Mouse (Mus musculus): Measurements from ENCODE around the gene Ythdc1. TPM values are rescaled to one million over a fixed set of nuclear protein-coding genes. Genes with fewer than 3 reads are reported as not detected.

Ythdc1 gene
- polyA plus RNA-seq (2012; rRNA removed) = 1.2 and 2.3 TPM in 2 replicates

GRCm38 (mm10) chr5:86803962-86804940 lies at the start of gene Ythdc1:
TSS of gene Ythdc1 (plus strand) at chr5:86804221.

Other genes with a start within 250 kb of the Ythdc1 start
- 0.04 and 0.14 TPM in 2 replicates for gene Tmprss11f, start 171.8 kb upstream of the Ythdc1 start, polyA plus RNA-seq (2012; rRNA removed)
- gene Tmprss11b, start 127.9 kb upstream of the Ythdc1 start, polyA plus RNA-seq (2012; rRNA removed) = 0.04 TPM in 1 of 2 replicates, not detected in the other
- gene Tmprss11e, start 58.4 kb upstream of the Ythdc1 start, polyA plus RNA-seq (2012; rRNA removed) = 0.02 and 0.05 TPM in 2 replicates
- 4.3 and 9.5 TPM in 2 replicates for gene Ugt2b34, start 102.7 kb downstream of the Ythdc1 start, polyA plus RNA-seq (2012; rRNA removed)
- gene Ugt2b1, start 122.3 kb downstream of the Ythdc1 start, polyA plus RNA-seq (2012; rRNA removed) = not detected in 2 replicates
- gene Ugt2b35, start 196.6 kb downstream of the Ythdc1 start, polyA plus RNA-seq (2012; rRNA removed) = 0.13 and 0.42 TPM in 2 replicates

All from stomach, adult 2 months (tissue).